Mouse (Mus musculus) heart, embryonic 12.5 days (tissue): ENCODE results near the gene Ddx46. TPM values are rescaled to one million over a fixed set of nuclear protein-coding genes. Genes with fewer than 3 reads are reported as not detected.
"Not testable (repeated sequence)": the region's sequence is repeated elsewhere in the genome, so short reads cannot be mapped to it uniquely, and the experiment has no call there.

Experiments used
- ATAC-seq: fragments of 200-750 bp; cut with Nextera tagmentation; 2 replicates; pipeline ENCODE4 v1.8.0; 2017; ENCODE audit warnings: moderate TSS enrichment, moderate library complexity; ENCODE audit not compliant: insufficient number of reproducible peaks, low FRiP score
- H3K27ac ChIP-seq: fragments of 300-500 bp; sonication (generic); 2 replicates; pipeline ENCODE4 v1.5.1; 2016; ENCODE audit warnings: mild to moderate bottlenecking, moderate library complexity; ENCODE audit not compliant: poor library complexity, severe bottlenecking
- H3K27me3 ChIP-seq: fragments of 300-500 bp; sonication (generic); replicated peaks from 2 replicates; pipeline ENCODE4 v1.6.1; 2016; ENCODE audit warnings: mild to moderate bottlenecking, moderate library complexity
- H3K36me3 ChIP-seq: fragments of 300-500 bp; sonication (generic); 2 replicates; pipeline ENCODE4 v1.6.1; 2016; ENCODE audit warnings: mild to moderate bottlenecking, moderate library complexity
- H3K4me1 ChIP-seq: fragments of 300-500 bp; sonication (generic); replicated peaks from 2 replicates; pipeline ENCODE4 v1.6.1; 2016; ENCODE audit warnings: mild to moderate bottlenecking
- H3K4me2 ChIP-seq: fragments of 300-500 bp; sonication (generic); 2 replicates; pipeline ENCODE4 v1.6.1; 2016; ENCODE audit warnings: mild to moderate bottlenecking, moderate library complexity
- H3K4me3 ChIP-seq: fragments of 300-500 bp; sonication (generic); 2 replicates; pipeline ENCODE4 v1.5.1; 2016; ENCODE audit warnings: mild to moderate bottlenecking
- H3K9ac ChIP-seq: fragments of 300-500 bp; sonication (generic); 2 replicates; pipeline ENCODE4 v1.6.1; 2016; ENCODE audit warnings: mild to moderate bottlenecking, moderate library complexity
- H3K9me3 ChIP-seq: fragments of 300-500 bp; sonication (generic); replicated peaks from 2 replicates; pipeline ENCODE4 v1.6.1; 2016; ENCODE audit warnings: mild to moderate bottlenecking, moderate library complexity
- WGBS: fragments of 180-500 bp; shearing (Covaris S2); methylation state at CpG from one replicate; pipeline ENCODE4 v1.1.7; 2016; 5-methylcytosine and 5-hydroxymethylcytosine counted together
- polyA plus RNA-seq: library from polyadenylated mRNA; unstranded; fragments of >200 nt; fragmentation: Nextera tagmentation; extraction: Ambion mirVana; gene quantifications from 2 replicates; pipeline ENCODE4 v1.2.1, GENCODE M21; 2016

The Ddx46 gene
- polyA plus RNA-seq, 1 experiment from 2014 or later: 25.4 TPM

DNA sequence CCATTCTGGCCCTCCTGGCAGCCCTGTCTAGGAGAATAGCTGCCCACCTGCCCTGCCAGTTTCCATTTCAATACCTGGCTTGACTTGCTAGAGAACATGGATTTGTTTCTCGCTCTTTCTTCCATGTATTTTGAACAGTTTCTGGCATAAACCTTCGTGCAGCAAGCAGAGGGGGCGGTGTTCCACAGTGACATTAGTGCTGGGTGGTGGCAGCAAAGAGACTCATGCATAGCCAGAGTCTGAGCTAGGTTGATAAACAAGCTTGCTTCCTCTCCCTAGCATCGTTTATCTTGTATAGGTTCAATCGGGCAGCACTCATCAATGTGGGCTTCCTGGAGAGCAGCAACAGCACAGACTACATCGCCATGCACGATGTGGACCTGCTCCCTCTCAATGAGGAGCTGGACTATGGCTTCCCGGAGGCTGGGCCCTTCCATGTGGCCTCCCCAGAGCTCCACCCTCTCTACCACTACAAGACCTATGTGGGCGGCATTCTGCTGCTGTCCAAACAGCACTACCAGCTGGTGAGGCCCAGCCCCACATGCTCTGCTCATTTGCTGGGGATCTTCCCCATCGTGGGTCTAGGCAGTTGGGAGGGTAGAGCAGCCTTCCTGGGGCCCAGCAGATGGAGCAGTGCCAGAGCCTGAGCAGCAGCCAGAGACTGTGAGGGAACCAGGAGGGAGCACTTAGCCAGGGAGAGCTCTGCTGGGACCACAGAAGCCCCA, 27.8 kb upstream of the Ddx46 start:
- no peaks in the 10 kb centered on the region for H3K27me3 ChIP-seq
- ATAC-seq: no peak
- no peak overlapping the region for H3K9ac ChIP-seq
- peaks cover 73% of the 10 kb centered on the region for H3K36me3 ChIP-seq
- 75% methylated on average over 10 of the region's 10 CpGs for WGBS
- no peaks in the 10 kb centered on the region for H3K9me3 ChIP-seq
- no peaks in the 10 kb centered on the region for H3K4me1 ChIP-seq
- no peak overlapping the region for H3K4me3 ChIP-seq
- H3K4me2 ChIP-seq: no peak overlapping the region
- H3K27ac ChIP-seq: no peak overlapping the region

DNA sequence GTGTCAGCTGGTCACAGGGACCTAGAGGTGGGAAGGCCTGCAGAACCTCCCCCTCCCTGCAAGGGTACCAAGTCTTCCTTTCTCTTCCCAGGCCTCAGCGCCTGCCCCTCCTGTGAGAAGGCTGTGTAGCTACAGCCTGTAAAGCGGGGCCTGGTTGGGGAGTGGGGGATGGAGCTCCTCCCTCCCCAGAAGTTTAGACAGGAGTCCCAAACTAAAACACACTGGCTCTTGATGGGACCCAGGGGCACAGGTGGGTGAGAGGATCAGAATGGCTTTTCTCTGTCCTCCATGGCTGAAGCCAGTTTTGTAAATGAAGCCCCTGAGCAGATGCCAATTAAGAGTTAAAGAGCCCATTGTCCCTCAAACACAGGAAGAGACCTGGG, 27.2 kb upstream of the Ddx46 start:
- ATAC-seq: no peak; the same call in 1 of the 2 replicates
- Histone ChIP-seq H3K36me3 (peaks cover 74% of the 10 kb centered on the region), H3K27ac (no peak overlapping the region), H3K4me3 (no peak overlapping the region), H3K9me3 (no peaks in the 10 kb centered on the region), H3K4me1 (no peaks in the 10 kb centered on the region), H3K27me3 (no peaks in the 10 kb centered on the region), H3K4me2 (no peak overlapping the region), H3K9ac (no peak overlapping the region)
- 83% methylated on average over 2 of the region's 2 CpGs for WGBS

DNA sequence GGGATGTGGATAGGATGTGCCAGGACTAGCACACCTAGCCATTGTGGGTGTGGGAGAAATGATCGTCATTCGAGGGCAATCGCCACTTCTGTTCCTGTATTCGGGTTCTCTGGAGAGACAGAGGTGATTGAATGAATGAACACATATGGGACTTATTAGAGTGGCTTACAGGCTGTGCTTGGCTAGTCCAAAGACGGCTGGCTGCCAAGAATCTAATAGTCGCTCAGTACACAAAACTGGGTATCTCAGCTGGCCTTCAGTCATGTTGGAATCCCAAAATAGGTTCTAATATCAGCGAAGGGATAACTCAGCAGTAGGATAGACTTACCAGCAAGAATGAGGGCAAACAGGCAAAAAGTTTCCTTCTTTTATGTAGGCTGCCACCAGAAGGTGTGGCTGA, 22.8 kb upstream of the Ddx46 start:
- WGBS: 81% methylated on average over 7 of the region's 7 CpGs
- Histone ChIP-seq H3K9me3 (no peaks in the 10 kb centered on the region), H3K27me3 (no peaks in the 10 kb centered on the region), H3K36me3 (peaks cover 44% of the 10 kb centered on the region), H3K9ac (no peak overlapping the region), H3K4me1 (no peaks in the 10 kb centered on the region), H3K4me3 (no peak overlapping the region), H3K27ac (no peak overlapping the region), H3K4me2 (no peak overlapping the region)
- ATAC-seq: no peak

DNA sequence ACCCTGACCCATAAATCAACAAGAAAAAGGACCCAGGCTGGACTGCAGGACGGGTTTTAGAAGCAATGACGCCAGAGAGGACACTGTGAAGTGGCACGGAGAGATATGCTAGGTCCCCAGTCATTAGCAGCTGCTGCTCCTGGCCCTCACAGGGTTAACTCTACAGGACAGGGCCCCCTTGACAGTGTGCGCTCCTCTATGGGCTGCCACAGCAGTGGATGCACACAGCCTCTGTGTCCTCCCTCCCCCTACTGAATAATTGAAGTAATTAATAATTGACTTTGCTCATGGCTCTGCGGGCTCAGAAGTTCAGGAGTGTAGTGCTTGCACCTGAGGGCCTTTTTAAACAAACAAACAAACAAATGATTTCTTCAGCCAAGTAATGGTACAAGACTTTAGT, 21.4 kb upstream of the Ddx46 start:
- Histone ChIP-seq H3K4me1 (no peaks in the 10 kb centered on the region), H3K4me2 (no peak overlapping the region), H3K36me3 (peaks cover 30% of the 10 kb centered on the region), H3K27ac (no peak overlapping the region), H3K9me3 (no peaks in the 10 kb centered on the region), H3K4me3 (no peak overlapping the region), H3K27me3 (no peaks in the 10 kb centered on the region), H3K9ac (no peak overlapping the region)
- 50% methylated on average over 5 of the region's 5 CpGs for WGBS
- no peak for ATAC-seq

DNA sequence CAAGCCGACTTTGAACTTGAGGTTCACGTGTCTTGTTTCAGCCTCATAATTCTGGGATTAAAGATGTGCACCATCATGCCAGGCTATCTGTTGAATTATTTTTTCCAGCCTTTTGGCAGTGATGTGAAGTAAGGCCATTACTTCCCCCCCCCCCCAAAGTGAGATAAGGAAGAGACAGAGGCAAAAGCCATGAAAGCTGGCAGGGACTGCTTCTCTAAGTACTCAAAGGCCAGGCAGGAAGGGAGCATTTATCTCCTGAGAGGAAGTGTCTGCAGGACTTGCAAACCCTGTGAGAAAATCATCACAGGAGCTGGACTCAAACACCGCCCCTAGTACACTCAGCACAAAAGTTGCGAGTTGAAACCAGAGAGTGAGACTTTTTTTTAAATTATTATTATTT, 15.5 kb upstream of the Ddx46 start:
- WGBS: 77% methylated on average over 4 of the region's 4 CpGs
- Histone ChIP-seq H3K27me3 (no peaks in the 10 kb centered on the region), H3K36me3 (no peaks in the 10 kb centered on the region), H3K4me1 (peaks cover 12% of the 10 kb centered on the region), H3K4me3 (no peak overlapping the region), H3K9me3 (no peaks in the 10 kb centered on the region), H3K4me2 (no peak overlapping the region), H3K9ac (no peak overlapping the region), H3K27ac (no peak overlapping the region)
- ATAC-seq: no peak

DNA sequence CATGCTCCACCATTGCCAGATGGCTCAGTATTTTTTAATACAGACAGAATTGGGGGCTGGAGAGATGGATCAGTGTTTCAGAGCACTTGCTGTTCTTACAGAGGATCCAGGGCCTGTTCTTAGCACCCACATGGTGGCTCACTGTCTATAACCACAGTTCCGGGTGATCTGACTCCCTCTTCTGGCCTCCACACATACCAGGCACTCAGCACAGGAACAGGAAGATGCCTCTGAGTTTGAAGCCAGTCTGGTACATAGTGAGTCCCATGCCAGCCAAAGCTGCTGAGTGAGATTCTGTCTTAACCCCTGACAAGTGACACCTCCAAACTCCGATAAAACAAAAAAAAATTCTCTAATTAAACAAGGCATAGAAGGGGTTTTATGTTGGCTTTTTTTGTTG, 14.6 kb upstream of the Ddx46 start:
- Histone ChIP-seq H3K27ac (no peak overlapping the region), H3K27me3 (no peaks in the 10 kb centered on the region), H3K36me3 (peaks cover 6% of the 10 kb centered on the region), H3K4me2 (no peak overlapping the region), H3K9ac (no peak overlapping the region), H3K4me3 (no peak overlapping the region), H3K9me3 (no peaks in the 10 kb centered on the region), H3K4me1 (peaks cover 14% of the 10 kb centered on the region)
- 79% methylated on average over 2 of the region's 2 CpGs for WGBS
- ATAC-seq: no peak

DNA sequence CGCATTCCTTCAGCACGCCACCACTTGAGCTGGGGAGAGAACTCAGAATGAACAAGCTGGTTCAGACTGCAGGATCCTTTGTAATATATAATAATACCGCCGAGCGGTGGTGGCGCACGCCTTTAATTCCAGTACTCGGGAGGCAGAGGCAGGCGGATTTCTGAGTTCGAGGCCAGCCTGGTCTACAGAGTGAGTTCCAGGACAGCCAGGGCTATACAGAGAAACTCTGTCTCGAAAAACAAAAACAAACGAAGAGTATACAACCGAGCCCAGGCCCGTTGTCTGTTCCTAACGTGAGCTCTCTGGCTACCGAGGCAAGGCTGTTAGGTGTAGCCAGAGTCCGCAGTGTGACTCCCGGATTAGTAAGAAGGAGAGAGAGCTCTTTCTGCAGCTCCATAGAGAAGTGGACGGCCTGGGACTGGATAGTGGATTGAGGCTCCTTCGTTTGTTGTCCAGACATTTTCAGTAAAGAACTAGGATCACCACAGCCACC, 12.6 kb upstream of the Ddx46 start:
- H3K27me3 ChIP-seq, ATAC-seq, H3K9me3 ChIP-seq: not testable (repeated sequence)
- Histone ChIP-seq H3K4me2 (peak overlapping the region; percentile 95), H3K36me3 (peaks cover 20% of the 10 kb centered on the region), H3K4me3 (peak overlapping the region; percentile 83), H3K27ac (peak overlapping the region; percentile 75; the same call in 1 of the 2 replicates), H3K4me1 (peaks cover 14% of the 10 kb centered on the region), H3K9ac (peak overlapping the region; percentile 80)
- WGBS: 20% methylated on average over 20 of the region's 20 CpGs

DNA sequence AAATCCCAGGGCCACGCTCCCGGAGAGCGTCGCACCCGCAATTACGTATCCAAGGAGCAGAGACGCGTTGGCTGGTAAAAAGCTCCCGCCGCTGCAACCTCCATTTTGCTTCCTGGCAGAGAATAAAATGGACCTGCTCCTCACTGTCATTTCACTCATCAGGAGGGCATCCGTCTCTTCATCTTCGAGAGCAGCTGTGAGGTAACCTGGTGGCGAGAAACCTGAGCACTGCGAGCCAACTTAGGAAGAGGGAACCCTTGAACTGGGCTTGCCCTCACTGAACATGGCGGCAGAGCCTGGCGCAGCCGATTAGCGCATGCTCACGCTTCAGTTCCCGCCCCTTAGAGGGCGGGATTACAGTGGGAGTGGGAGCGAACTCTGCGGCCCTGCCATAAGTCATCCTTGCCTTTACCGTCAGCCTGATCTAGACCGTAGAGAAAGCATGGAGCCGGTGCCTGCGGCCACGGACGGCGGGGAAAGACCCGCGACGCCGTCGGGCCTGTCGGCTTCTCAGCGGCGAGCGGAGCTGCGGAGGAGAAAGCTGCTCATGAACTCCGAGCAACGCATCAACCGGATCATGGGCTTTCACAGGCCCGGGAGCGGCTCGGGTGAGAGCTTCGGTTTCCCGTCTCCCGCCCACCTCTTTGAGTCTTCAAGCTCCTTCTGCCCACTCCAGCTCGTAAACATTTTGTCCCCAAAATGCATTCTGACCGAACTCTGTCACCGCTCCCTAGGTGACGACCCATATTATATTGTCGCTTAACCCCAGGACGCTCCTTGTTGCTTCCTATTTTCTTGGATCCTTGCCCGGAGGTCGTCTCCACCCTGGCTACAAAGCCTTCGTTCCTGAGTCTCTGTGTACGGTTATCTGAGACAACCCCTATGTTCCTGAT, 11.9 kb upstream of the Ddx46 start, which contains the start of gene Caml:
Gene Caml (plus strand): TSS at position 357 of the 893 bp plus-strand sequence.
- H3K4me1 ChIP-seq: peaks cover 14% of the 10 kb centered on the region
- under 1% methylated on average over 59 of the region's 59 CpGs for WGBS
- peak within 1 kb of the TSS; percentile 75 for H3K27ac ChIP-seq
- H3K4me2 ChIP-seq: peak within 1 kb of the TSS; percentile 95
- peak within 1 kb of the TSS; percentile 83 for H3K4me3 ChIP-seq
- H3K9ac ChIP-seq: peak within 1 kb of the TSS; percentile 80
- peaks cover 24% of the 10 kb centered on the region for H3K36me3 ChIP-seq
- peak; percentile 97 for ATAC-seq
- H3K27me3 ChIP-seq: no peaks in the 10 kb centered on the region
- no peaks in the 10 kb centered on the region for H3K9me3 ChIP-seq

DNA sequence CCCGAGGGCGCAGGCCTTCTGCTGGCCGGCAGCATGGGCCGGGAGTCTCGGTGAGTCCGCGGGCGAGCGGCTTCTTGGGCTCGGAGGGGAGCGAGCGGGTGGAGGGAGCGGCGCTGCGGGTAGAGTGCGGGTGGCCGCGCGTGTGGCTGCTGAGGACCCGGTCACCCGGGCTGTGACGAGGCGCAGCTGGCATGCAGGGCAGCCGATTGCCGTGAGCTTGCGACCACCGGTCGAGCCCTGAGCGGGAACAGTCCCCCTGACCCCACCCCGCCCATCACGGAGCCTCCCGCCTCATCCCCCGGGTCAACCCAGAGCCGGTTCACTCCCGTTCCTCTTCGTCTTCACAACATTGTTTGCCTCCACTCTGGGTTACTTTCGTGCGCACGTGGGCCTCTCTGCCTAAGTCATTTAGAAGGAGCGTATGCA, 332 bp downstream of the Ddx46 start:
- no peak overlapping the region for H3K27ac ChIP-seq
- WGBS: 0% methylated on average over 31 of the region's 40 CpGs
- H3K4me3 ChIP-seq: peak overlapping the region; percentile 99
- peak; percentile 52 for ATAC-seq
- peak overlapping the region; percentile 97 for H3K9ac ChIP-seq
- no peaks in the 10 kb centered on the region for H3K9me3 ChIP-seq
- peak overlapping the region; percentile 93 for H3K4me2 ChIP-seq
- H3K27me3 ChIP-seq: no peaks in the 10 kb centered on the region
- peaks cover 11% of the 10 kb centered on the region for H3K4me1 ChIP-seq
- H3K36me3 ChIP-seq: peaks cover 55% of the 10 kb centered on the region

DNA sequence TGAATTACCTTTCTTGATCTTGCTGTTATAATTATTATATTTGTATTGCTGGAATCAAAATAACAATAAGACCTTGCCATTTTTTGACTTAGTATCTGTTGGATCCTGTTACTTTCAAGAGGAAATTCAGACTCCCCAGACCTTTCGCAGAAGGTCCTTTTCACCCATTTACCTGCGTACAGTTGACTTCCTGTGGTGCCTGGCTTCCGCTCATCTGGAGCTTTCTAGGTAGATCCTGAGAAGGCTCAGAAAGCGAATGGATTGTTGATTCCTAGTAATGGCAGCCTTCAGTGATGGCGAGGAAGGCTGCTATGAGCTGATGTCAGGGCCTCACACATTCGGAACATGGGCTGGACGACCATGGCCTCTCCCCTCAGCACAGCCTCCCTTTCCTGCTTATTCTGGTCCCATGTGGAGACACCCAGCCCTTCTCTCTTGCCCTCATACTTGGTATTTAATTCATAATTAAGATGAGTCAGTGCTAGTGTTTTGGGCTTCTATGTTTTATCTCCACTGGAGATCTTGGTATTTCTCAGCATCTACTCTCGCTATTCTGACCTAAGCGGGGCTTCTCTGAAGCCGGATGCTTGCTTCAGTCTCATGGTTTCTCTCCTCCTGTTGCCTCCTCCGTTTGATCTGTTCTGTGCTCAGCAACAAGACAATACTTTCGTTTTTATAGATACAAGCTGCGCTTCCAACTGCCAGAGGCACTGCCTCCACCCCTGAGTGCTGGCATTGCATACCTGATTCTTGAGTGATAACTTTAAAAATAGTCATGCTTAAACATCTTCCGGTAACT, 1.6 kb downstream of the Ddx46 start:
- 83% methylated on average over 14 of the region's 14 CpGs for WGBS
- no peak for ATAC-seq

More for the DNA sequence above, 1.6 kb downstream of the Ddx46 start:
- Histone ChIP-seq H3K27ac (no peak overlapping the region), H3K9me3 (no peaks in the 10 kb centered on the region), H3K4me1 (peaks cover 11% of the 10 kb centered on the region), H3K36me3 (peaks cover 54% of the 10 kb centered on the region), H3K9ac (no peak overlapping the region; the same call in 1 of the 2 replicates), H3K4me2 (peak overlapping the region; percentile 93), H3K4me3 (peak overlapping the region; percentile 99; the same call in 1 of the 2 replicates), H3K27me3 (no peaks in the 10 kb centered on the region)
